Mouse (Mus musculus): ENCODE measurements around the gene Olfm2.
"Not testable (repeated sequence)": the region's sequence is repeated elsewhere in the genome, so short reads cannot be mapped to it uniquely, and the experiment has no call there.

The Olfm2 gene

GRCm38 (mm10) chr9:20696107-20696712 lies 49.9 kb downstream of the Olfm2 start:
- DNase-seq (ENCODE audit: low spot score): no peak

- DNase-seq (ENCODE audit: low spot score): peak; percentile 36
Observed at GRCm38 (mm10) chr9:20694721-20695235, 51.4 kb downstream of the Olfm2 start.

- DNase-seq (ENCODE audit: low spot score): no peak
Observed at GRCm38 (mm10) chr9:20692863-20693262, 53.3 kb downstream of the Olfm2 start.

- not testable (repeated sequence) for DNase-seq (ENCODE audit: low spot score)
Observed at GRCm38 (mm10) chr9:20690449-20690848, 55.7 kb downstream of the Olfm2 start.

- peak; percentile 64 for DNase-seq (ENCODE audit: low spot score)
Observed at GRCm38 (mm10) chr9:20689913-20690312, 56.2 kb downstream of the Olfm2 start.

- no peak for DNase-seq (ENCODE audit: low spot score)
Observed at GRCm38 (mm10) chr9:20689403-20689802, 56.7 kb downstream of the Olfm2 start.

- no peak for DNase-seq (ENCODE audit: low spot score)
Observed at GRCm38 (mm10) chr9:20685081-20685861, 60.9 kb downstream of the Olfm2 start.

GRCm38 (mm10) chr9:20682389-20682722 lies 63.8 kb downstream of the Olfm2 start:
- no peak for DNase-seq (ENCODE audit: low spot score)

- DNase-seq (ENCODE audit: low spot score): no peak
Observed at GRCm38 (mm10) chr9:20681546-20682388, 64.4 kb downstream of the Olfm2 start.

- no peak for DNase-seq (ENCODE audit: low spot score)
Observed at GRCm38 (mm10) chr9:20680378-20680958, 65.7 kb downstream of the Olfm2 start.

GRCm38 (mm10) chr9:20677892-20678291 lies 68.3 kb downstream of the Olfm2 start:
- no peak for DNase-seq (ENCODE audit: low spot score)

- DNase-seq (ENCODE audit: low spot score): no peak
Observed at GRCm38 (mm10) chr9:20672047-20672446, 74.1 kb downstream of the Olfm2 start.

- no peak for DNase-seq (ENCODE audit: low spot score)
Observed at GRCm38 (mm10) chr9:20668065-20668464, 78.1 kb downstream of the Olfm2 start.

- peak; percentile 29 for DNase-seq (ENCODE audit: low spot score)
Observed at GRCm38 (mm10) chr9:20666510-20667034, 79.6 kb downstream of the Olfm2 start.

- peak; percentile 60 for DNase-seq (ENCODE audit: low spot score)
Observed at GRCm38 (mm10) chr9:20665925-20666324, 80.2 kb downstream of the Olfm2 start.

- DNase-seq (ENCODE audit: low spot score): no peak
Observed at GRCm38 (mm10) chr9:20664982-20665637, 81.0 kb downstream of the Olfm2 start.

GRCm38 (mm10) chr9:20664366-20664765 lies 81.8 kb downstream of the Olfm2 start:
- DNase-seq (ENCODE audit: low spot score): no peak

- DNase-seq (ENCODE audit: low spot score): no peak
Observed at GRCm38 (mm10) chr9:20663956-20664355, 82.2 kb downstream of the Olfm2 start.

- DNase-seq (ENCODE audit: low spot score): no peak
Observed at GRCm38 (mm10) chr9:20662874-20663273, 83.3 kb downstream of the Olfm2 start.

- peak; percentile 76 for DNase-seq (ENCODE audit: low spot score)
Observed at GRCm38 (mm10) chr9:20662325-20662724, 83.8 kb downstream of the Olfm2 start.

- DNase-seq (ENCODE audit: low spot score): no peak
Observed at GRCm38 (mm10) chr9:20657546-20657945, 88.6 kb downstream of the Olfm2 start.
